Mouse (Mus musculus) thymus, adult 2 months (tissue): ENCODE measurements at regions not wholly inside any gene's neighbourhood (a gene's known extent, or its start where the extent isn't known, plus 50 kb on each side); places are given as distances from the start of the nearest gene placed in this dataset.

Experiments
- CTCF ChIP-seq: fragments of 200-500 bp; IDR thresholded peaks from 2 replicates; pipeline ENCODE4 v1.5.1; 2012; ENCODE audit warnings: mild to moderate bottlenecking, control low read depth, low read length, moderate library complexity, borderline replicate concordance; ENCODE audit not compliant: control insufficient read depth, poor library complexity, insufficient read depth; ENCODE audit errors: extremely low read depth
- POLR2A ChIP-seq: fragments of 200-500 bp; IDR thresholded peaks from 2 replicates; pipeline ENCODE4 v1.6.1; 2012; ENCODE audit warnings: mild to moderate bottlenecking, low read length, control low read depth, moderate library complexity; ENCODE audit not compliant: control insufficient read depth, poor library complexity, insufficient read depth; ENCODE audit errors: extremely low read depth

DNA sequence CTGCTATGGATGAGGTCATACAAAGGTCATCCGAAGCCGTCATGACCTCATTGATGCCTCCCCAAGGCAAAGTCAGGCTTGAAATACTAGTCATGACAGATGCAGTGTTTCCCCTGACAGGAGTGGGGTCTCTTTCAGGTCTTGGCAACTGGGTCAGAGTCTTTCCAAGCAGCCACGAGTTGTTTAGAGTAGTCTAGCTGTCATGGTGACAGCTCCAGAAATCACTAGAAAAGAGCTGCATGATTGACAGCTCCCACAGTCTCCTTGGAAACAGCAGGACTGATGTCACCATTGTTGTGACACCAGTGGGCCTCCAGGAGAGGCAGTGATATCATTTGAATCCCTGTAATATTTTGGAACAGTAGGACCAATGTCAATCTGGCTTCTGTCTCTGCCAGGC is 1144.6 kb upstream of the Gulo start:
- TF ChIP-seq CTCF (no peak), POLR2A (no peak)
